In the genomic region with DNA sequence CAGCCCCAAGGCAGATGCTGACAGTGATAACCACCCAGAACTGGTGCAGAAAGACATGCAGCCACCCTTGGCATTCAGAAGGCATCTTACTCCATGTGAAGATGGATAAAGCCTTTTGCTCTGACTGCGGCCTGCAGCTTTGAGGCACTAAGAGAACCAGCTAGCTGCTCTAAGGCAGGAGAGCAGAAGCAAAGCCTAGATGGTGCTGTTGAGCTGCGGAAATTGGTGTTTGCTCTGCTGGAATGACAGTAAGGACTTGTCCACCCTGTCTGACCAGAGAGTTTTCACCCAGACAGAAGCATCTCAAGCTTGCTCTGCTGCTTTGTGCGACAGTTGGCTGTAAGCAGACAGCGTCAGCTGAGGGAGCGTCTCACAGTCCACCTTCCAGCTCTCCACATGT, we compare ENCODE assay signal across 16 mouse cellular contexts. TPM values are rescaled to one million over a fixed set of nuclear protein-coding genes. Genes with fewer than 3 reads are reported as not detected.
DNase-seq lines count a peak whose midpoint lies in the region; ATAC-seq and TF ChIP-seq lines count a peak whose summit lies in the region.
"Not testable (repeated sequence)": the region's sequence is repeated elsewhere in the genome, so short reads cannot be mapped to it uniquely, and the experiment has no call there.
"Had no signal": no experiment of that assay in that cellular context is flagged by ENCODE, and none has a peak within 500 bp of the region (broad histone marks: within the 10 kb centered on the region; RNA-seq: fewer than 3 reads in every experiment).

No protein-coding gene starts in this region.

- not testable (repeated sequence) for TF ChIP-seq POLR2A in cerebellum, adult 2 months (IDR thresholded peaks at IDR 0.05; ENCODE audit: borderline replicate concordance, insufficient read depth, low read length); lung, adult 2 months (IDR thresholded peaks at IDR 0.05; ENCODE audit: borderline replicate concordance, extremely low read depth, low read depth, low read length)

- peak; percentile 7; the same call in 1 of the 2 replicates for TF ChIP-seq CTCF in cerebellum, adult 2 months (IDR thresholded peaks at IDR 0.05; ENCODE audit: borderline replicate concordance, insufficient read depth, low read depth, low read length)
- TF ChIP-seq CTCF in lung, adult 2 months (IDR thresholded peaks at IDR 0.05; ENCODE audit: insufficient read depth, low read length), result peak; percentile 34; the same call in 1 of the 2 replicates

- 58% methylated on average over 5 of the region's 5 CpGs for WGBS in cerebellum, adult 2 months
- WGBS in embryonic facial prominence, embryonic 14.5 days, result 63% methylated on average over 5 of the region's 5 CpGs
- 71% methylated on average over 5 of the region's 5 CpGs for WGBS in hindbrain, embryonic 14.5 days
- WGBS in lung, adult 2 months, result 58% methylated on average over 5 of the region's 5 CpGs

- not testable (repeated sequence) for H3K27ac ChIP-seq in cerebellum, adult 2 months (ENCODE audit: insufficient read depth, low read length); embryonic facial prominence, embryonic 14.5 days (replicated peaks; ENCODE audit: low read depth, low read length); hindbrain, embryonic 14.5 days

- not testable (repeated sequence) for H3K9ac ChIP-seq in embryonic facial prominence, embryonic 14.5 days (ENCODE audit: low read depth, low read length); hindbrain, embryonic 14.5 days

- H3K4me3 ChIP-seq in cerebellum, adult 2 months (replicated peaks; ENCODE audit: insufficient read depth, low read depth, low read length); embryonic facial prominence, embryonic 14.5 days (ENCODE audit: low read depth, low read length); hindbrain, embryonic 14.5 days (replicated peaks; ENCODE audit: low read length); lung, adult 2 months (replicated peaks; ENCODE audit: extremely low read depth, low read depth, low read length): not testable (repeated sequence)

- H3K36me3 ChIP-seq in embryonic facial prominence, embryonic 14.5 days (ENCODE audit: control insufficient read depth, insufficient read depth, low read length); hindbrain, embryonic 14.5 days (replicated peaks; ENCODE audit: control insufficient read depth, insufficient read depth): not testable (repeated sequence)

- H3K9me3 ChIP-seq in embryonic facial prominence, embryonic 14.5 days (ENCODE audit: control insufficient read depth, low read length); hindbrain, embryonic 14.5 days (ENCODE audit: control insufficient read depth, low read length): not testable (repeated sequence)

- DNase-seq in ES-CJ7 (ENCODE audit: low read depth, low spot score), result peak; percentile 12
- not testable (repeated sequence) for DNase-seq in cerebellum, adult 2 months; lung, adult 2 months
- peak; percentile 40 for DNase-seq in embryonic facial prominence, embryonic 14.5 days (ENCODE audit: low spot score)
- peak; percentile 56 for DNase-seq in hindbrain, embryonic 14.5 days (ENCODE audit: low spot score)
- DNase-seq in layer of hippocampus, adult 11-12 months (ENCODE audit: low spot score), result peak; percentile 31
- DNase-seq in urinary bladder, adult 18-20 months (ENCODE audit: low spot score in 2 of 2), result peak; percentile 17 to 19

- H3K4me1 ChIP-seq in cerebellum, adult 2 months (ENCODE audit: control insufficient read depth, insufficient read depth, low read length); embryonic facial prominence, embryonic 14.5 days (ENCODE audit: control insufficient read depth, insufficient read depth, low read length); hindbrain, embryonic 14.5 days (replicated peaks; ENCODE audit: control insufficient read depth, insufficient read depth, low read length); lung, adult 2 months (ENCODE audit: control insufficient read depth, insufficient read depth, low read length): not testable (repeated sequence)

- H3K4me2 ChIP-seq in embryonic facial prominence, embryonic 14.5 days (ENCODE audit: low read depth, low read length); hindbrain, embryonic 14.5 days (replicated peaks): not testable (repeated sequence)

- not testable (repeated sequence) for ATAC-seq in embryonic facial prominence, embryonic 14.5 days (ENCODE audit: low read depth); hindbrain, embryonic 14.5 days (ENCODE audit: low FRiP score)
- 0 out of 2 replicates have a peak, but pooled peaks have one; percentile 22 for ATAC-seq in monocyte, adult 5-6 weeks (replicated peaks; ENCODE audit: insufficient number of reproducible peaks, low FRiP score, low TSS enrichment, poor library complexity, severe bottlenecking)

- not testable (repeated sequence) for H3K27me3 ChIP-seq in cerebellum, adult 2 months (ENCODE audit: control insufficient read depth, insufficient read depth, low read length); embryonic facial prominence, embryonic 14.5 days (replicated peaks; ENCODE audit: control insufficient read depth, insufficient read depth, low read length); hindbrain, embryonic 14.5 days (ENCODE audit: control insufficient read depth, insufficient read depth, low read length)

RNA-seq across cellular contexts. Expression of a gene that starts 9.7 kb away (rescaled TPM):
- not detected in 2 replicates for polyA plus RNA-seq in cerebellum, adult 2 months (2012; rRNA removed)
- not detected in 2 replicates for polyA plus RNA-seq in embryonic facial prominence, embryonic 14.5 days (2014; fragmentation: Nextera tagmentation; extraction: Ambion mirVana)
- polyA plus RNA-seq in hindbrain, embryonic 14.5 days (2014; fragmentation: Nextera tagmentation; extraction: Ambion mirVana), result not detected in 2 replicates
- polyA plus RNA-seq in lung, adult 2 months (2012; rRNA removed), result not detected in 2 replicates
- 2.9 to 8.8 TPM (median 3.2 TPM) in 3 replicates for total RNA-seq in monocyte, adult 5-6 weeks (2017)
- total RNA-seq: adrenal gland, adult 8-10 months; gastrocnemius, postnatal 4 days; layer of hippocampus, adult 8-10 months; left cerebral cortex, postnatal 14 days had no signal
- polyA plus RNA-seq: heart, embryonic 13.5 days; hindbrain, embryonic 11.5 days; liver, embryonic 12.5 days; neural tube, embryonic 14.5 days had no signal

RNA-seq across cellular contexts. Expression of a gene that starts 47.0 kb away (rescaled TPM):
- not detected in 2 replicates for polyA plus RNA-seq in cerebellum, adult 2 months (2012; rRNA removed)
- 0.22 TPM in 1 of 2 replicates, not detected in the other for polyA plus RNA-seq in embryonic facial prominence, embryonic 14.5 days (2014; fragmentation: Nextera tagmentation; extraction: Ambion mirVana)
- polyA plus RNA-seq in hindbrain, embryonic 14.5 days (2014; fragmentation: Nextera tagmentation; extraction: Ambion mirVana), result 0.15 and 0.18 TPM in 2 replicates
- polyA plus RNA-seq in lung, adult 2 months (2012; rRNA removed), result 0.80 and 0.96 TPM in 2 replicates
- 27.5 to 39.3 TPM (median 31.4 TPM) in 3 replicates for total RNA-seq in monocyte, adult 5-6 weeks (2017)
- total RNA-seq: gastrocnemius, postnatal 4 days; left cerebral cortex, postnatal 14 days had no signal
- polyA plus RNA-seq: heart, embryonic 13.5 days; hindbrain, embryonic 11.5 days; liver, embryonic 12.5 days; neural tube, embryonic 14.5 days had no signal

RNA-seq across cellular contexts. Expression of a gene that starts 49.3 kb away (rescaled TPM):
- 51.1 and 54.4 TPM in 2 replicates for polyA plus RNA-seq in cerebellum, adult 2 months (2012; rRNA removed)
- 40.0 and 45.5 TPM in 2 replicates for polyA plus RNA-seq in embryonic facial prominence, embryonic 14.5 days (2014; fragmentation: Nextera tagmentation; extraction: Ambion mirVana)
- 47.9 and 51.9 TPM in 2 replicates for polyA plus RNA-seq in hindbrain, embryonic 14.5 days (2014; fragmentation: Nextera tagmentation; extraction: Ambion mirVana)
- 10.2 and 11.7 TPM in 2 replicates for polyA plus RNA-seq in lung, adult 2 months (2012; rRNA removed)
- 19.5 to 35.3 TPM (median 34.1 TPM) in 3 replicates for total RNA-seq in monocyte, adult 5-6 weeks (2017)
